Mouse (Mus musculus): ENCODE results near the gene Olfr120.
"Not testable (repeated sequence)": the region's sequence is repeated elsewhere in the genome, so short reads cannot be mapped to it uniquely, and the experiment has no call there.

Gene Olfr120

GRCm38 (mm10) chr17:37721508-37721907 lies at the start of gene Olfr120:
Olfr120 (plus strand) TSS chr17:37721808.
- DNase-seq (ENCODE audit: low read depth) = no peak

DNA sequence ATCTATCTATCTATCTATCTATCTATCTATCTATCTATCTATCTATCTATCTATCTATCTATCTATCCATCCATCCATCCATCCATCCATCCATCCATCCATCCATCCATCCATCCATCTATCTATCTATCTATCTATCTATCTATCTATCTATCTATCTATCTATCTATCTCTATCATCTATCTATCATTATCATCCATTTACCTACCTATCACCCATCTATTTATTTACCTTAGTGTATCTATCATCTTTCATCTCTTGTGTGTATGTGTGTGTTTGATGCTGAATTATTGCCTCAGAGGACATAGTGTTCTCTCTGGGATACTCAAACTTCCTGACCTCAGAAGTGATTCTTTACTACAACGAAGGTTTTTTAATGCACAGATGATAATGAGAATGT lies 25.3 kb upstream of the Olfr120 start, which contains the start of gene Olfr119:
Gene Olfr119 (plus strand): TSS at position 301 of the 400 bp plus-strand sequence.
- DNase-seq (ENCODE audit: low read depth) = not testable (repeated sequence)

DNA sequence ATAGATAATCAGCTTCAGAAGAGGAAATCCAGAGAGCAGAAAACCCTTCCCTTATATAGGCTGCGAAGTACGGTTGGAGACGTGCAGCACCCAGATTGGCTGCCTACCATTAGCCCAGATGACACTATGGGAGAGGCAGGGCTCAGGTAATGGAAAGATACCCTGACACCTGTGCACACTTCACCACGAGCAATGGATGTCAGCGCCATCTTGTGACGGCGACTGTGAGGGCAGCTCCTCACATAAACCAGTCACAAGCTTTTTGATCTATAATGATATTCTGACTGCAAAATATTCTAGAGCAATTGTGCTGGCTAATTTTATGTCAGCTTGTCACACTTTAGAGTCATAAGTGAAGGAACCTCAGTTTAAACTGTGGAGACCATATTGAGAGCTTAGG lies 16.5 kb downstream of the Olfr120 start:
- DNase-seq (ENCODE audit: low read depth) = no peak

GRCm38 (mm10) chr17:37768307-37768706 lies 46.7 kb downstream of the Olfr120 start, which contains the start of gene Olfr122:
Olfr122 (plus strand) TSS chr17:37768607.
- DNase-seq (ENCODE audit: low read depth) = no peak

Measured in NIH3T3 (cell line).